Mouse (Mus musculus): ENCODE measurements around the gene Map3k3.
"Not testable (repeated sequence)": the region's sequence is repeated elsewhere in the genome, so short reads cannot be mapped to it uniquely, and the experiment has no call there.

The Map3k3 gene

GRCm38 (mm10) chr11:106076321-106076720 lies 8.1 kb upstream of the Map3k3 start:
- DNase-seq (ENCODE audit: low read depth in 2 of 2, low spot score in 2 of 2): peak; percentile 68 to 81

GRCm38 (mm10) chr11:106084911-106085561 lies 623 bp downstream of the Map3k3 start:
- peak; percentile 64 to 65 for DNase-seq (ENCODE audit: low read depth in 2 of 2, low spot score in 2 of 2)

- peak in 1 of 2 experiments; percentile 18 for DNase-seq (ENCODE audit: low read depth in 2 of 2, low spot score in 2 of 2)
Measured at GRCm38 (mm10) chr11:106098223-106098622, 13.8 kb downstream of the Map3k3 start.

- DNase-seq (ENCODE audit: low read depth in 2 of 2, low spot score in 2 of 2): no peak
Measured at GRCm38 (mm10) chr11:106102866-106103265, 18.5 kb downstream of the Map3k3 start.

GRCm38 (mm10) chr11:106106047-106106587 lies 21.7 kb downstream of the Map3k3 start:
- DNase-seq (ENCODE audit: low read depth in 2 of 2, low spot score in 2 of 2): no peak

DNA sequence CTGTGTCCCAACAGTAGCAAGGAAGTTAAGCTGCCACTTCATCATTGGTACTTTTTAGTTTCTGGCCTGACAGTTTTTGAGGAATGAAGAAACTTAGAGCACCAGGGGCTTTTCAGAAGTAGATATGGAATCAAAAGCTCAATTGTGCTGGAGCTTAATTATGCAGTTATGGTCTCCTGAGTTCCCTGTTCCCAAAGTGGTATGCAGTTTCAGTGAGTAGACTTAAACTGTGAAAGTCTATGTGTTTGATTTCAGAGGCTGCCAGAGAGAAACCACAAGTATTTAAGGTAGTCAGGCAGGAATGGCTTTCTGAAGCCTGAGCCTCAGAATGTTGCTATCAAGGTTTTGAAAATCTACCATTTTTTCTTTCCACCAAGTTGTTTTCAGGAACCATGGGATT lies 27.3 kb downstream of the Map3k3 start:
- DNase-seq (ENCODE audit: low read depth in 2 of 2, low spot score in 2 of 2): no peak

DNA sequence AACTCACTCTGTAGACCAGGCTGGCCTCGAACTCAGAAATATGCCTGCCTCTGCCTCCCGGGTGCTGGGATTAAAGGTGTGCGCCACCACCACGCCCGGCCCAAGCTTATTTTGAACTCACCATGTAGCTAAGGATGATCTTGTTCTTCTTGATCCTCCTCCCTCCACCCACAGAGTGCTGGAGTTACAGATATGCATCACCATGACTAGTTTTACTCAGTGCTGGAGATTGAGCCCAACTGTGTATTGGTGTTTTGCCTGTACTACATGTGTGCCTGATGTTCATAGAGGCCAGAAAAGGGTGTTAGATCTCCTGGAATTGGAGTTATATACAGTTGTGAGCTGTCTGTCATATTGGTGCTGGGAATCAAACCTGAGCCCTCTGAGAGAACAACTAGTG lies 37.8 kb downstream of the Map3k3 start:
- no peak for DNase-seq (ENCODE audit: low read depth in 2 of 2, low spot score in 2 of 2)

- DNase-seq (ENCODE audit: low read depth in 2 of 2, low spot score in 2 of 2): peak; percentile 43 to 58
Measured at GRCm38 (mm10) chr11:106122736-106123135, 38.3 kb downstream of the Map3k3 start.

DNA sequence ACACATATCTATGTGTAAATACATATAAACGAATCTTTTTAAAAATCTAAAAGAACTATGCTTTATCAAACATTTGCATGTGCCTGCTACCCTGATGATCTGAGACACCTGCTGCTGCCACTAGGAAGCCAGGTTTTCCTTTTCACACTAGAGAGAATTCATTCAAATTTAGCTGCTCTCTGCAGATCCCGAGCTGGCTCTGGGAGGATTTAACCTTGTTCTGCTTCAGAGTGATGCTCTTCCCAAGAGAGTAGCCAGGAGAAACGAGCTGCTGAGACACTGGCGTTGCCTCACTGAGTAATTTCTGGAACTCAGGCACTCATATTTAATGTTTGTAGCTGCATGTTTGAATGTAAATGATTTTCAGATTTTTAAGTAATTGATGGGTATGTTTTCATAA lies 40.4 kb downstream of the Map3k3 start:
- no peak for DNase-seq (ENCODE audit: low read depth in 2 of 2, low spot score in 2 of 2)

GRCm38 (mm10) chr11:106125827-106126226 lies 41.4 kb downstream of the Map3k3 start:
- no peak for DNase-seq (ENCODE audit: low read depth in 2 of 2, low spot score in 2 of 2)

DNA sequence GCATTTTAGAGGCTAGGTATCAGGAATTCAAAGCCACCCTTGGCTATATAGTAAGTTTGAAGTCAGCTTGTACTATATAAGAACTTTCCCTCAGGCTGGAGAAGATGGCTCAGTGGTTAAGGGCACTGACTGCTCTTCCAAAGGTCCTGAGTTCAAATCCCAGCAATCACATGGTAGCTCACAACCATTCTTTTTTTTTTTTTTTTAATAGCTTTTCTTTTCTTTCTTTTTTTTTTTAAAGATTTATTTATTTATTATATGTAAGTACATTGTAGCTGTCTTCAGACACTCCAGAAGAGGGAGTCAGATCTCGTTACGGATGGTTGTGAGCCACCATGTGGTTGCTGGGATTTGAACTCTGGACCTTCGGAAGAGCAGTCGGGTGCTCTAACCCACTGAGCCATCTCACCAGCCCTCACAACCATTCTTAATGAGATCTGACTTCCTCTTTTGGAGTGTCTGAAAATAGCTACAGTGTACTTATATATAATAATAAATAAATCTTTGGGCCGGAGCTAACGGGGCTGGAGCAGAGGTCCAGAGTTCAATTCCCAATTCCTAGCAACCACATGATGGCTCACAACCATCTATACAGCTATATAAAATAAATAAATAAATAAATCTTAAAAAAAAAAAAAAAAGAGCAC lies 42.4 kb downstream of the Map3k3 start:
- not testable (repeated sequence) for DNase-seq (ENCODE audit: low read depth in 2 of 2, low spot score in 2 of 2)

GRCm38 (mm10) chr11:106129477-106129876 lies 45.1 kb downstream of the Map3k3 start:
- DNase-seq (ENCODE audit: low read depth in 2 of 2, low spot score in 2 of 2): no peak

GRCm38 (mm10) chr11:106132516-106132915 lies 48.1 kb downstream of the Map3k3 start:
- DNase-seq (ENCODE audit: low read depth in 2 of 2, low spot score in 2 of 2): no peak

- no peak for DNase-seq (ENCODE audit: low read depth in 2 of 2, low spot score in 2 of 2)
Measured at GRCm38 (mm10) chr11:106134580-106135528, 50.4 kb downstream of the Map3k3 start.

- no peak for DNase-seq (ENCODE audit: low read depth in 2 of 2, low spot score in 2 of 2)
Measured at GRCm38 (mm10) chr11:106151219-106151618, 66.8 kb downstream of the Map3k3 start.

- no peak for DNase-seq (ENCODE audit: low read depth in 2 of 2, low spot score in 2 of 2)
Measured at GRCm38 (mm10) chr11:106152132-106152531, 67.7 kb downstream of the Map3k3 start.

- DNase-seq (ENCODE audit: low read depth in 2 of 2, low spot score in 2 of 2): no peak
Measured at GRCm38 (mm10) chr11:106154091-106154490, 69.7 kb downstream of the Map3k3 start.

- DNase-seq (ENCODE audit: low read depth in 2 of 2, low spot score in 2 of 2): no peak
Measured at GRCm38 (mm10) chr11:106154770-106155169, 70.4 kb downstream of the Map3k3 start.

DNA sequence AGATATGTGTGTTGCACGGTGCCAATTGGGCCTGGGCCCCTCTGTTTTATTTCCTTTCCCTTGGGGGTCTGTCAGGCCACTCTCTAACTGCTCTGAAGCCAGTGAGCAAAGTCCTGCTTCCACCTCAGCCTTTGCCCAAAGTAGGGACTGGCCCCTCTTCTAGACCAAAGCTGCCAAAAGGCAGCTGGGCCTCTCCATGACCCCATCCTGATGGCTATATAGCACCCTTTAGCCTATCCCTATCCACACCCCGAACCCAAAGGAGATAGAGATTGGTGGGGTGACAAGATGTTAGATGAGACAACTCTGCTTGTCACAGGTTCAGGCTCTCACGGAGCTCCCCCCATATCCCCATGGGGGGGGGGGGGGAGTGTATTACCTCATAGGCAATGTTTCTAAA lies 71.3 kb downstream of the Map3k3 start:
- no peak for DNase-seq (ENCODE audit: low read depth in 2 of 2, low spot score in 2 of 2)

- no peak for DNase-seq (ENCODE audit: low read depth in 2 of 2, low spot score in 2 of 2)
Measured at GRCm38 (mm10) chr11:106156257-106156656, 71.8 kb downstream of the Map3k3 start.

DNA sequence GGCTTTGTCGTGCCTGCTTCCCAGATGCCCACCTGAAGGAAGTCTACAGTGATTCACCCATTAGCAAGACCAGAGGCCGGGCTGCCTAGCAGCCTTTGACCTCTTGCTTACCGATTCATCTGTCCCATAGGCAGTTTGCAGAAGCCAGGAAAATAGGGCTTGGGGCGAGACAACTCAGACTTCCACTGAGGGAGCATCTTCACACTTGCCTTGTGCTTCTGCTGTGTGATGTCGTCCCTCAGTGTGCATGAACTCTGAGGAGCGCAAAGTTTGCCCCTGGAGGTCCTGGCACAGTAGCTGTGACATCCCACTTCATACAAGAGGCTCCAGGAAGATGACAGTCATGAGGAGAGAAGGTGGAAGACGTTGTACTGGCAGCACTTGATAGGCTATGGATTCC lies 72.7 kb downstream of the Map3k3 start:
- DNase-seq (ENCODE audit: low read depth in 2 of 2, low spot score in 2 of 2): no peak
